Mouse (Mus musculus) cerebellum, postnatal 14 days (tissue): ENCODE data around the gene Gm5737.

Experiments used
- DNase-seq, 2 experiments: peaks; one replicate each; pipeline ENCODE4 v3.0.0; 2021; ENCODE audit warnings: mixed read lengths in 2 of 2

Gene Gm5737

GRCm38 (mm10) chr7:120878271-120878670 lies 66.1 kb downstream of the Gm5737 start:
- DNase-seq, result peak; percentile 32 to 54

- no peak for DNase-seq
These were observed 67.8 kb downstream of the Gm5737 start for GRCm38 (mm10) chr7:120879972-120880371.

- no peak for DNase-seq
These were observed 68.6 kb downstream of the Gm5737 start for GRCm38 (mm10) chr7:120880770-120881169.
